Mouse (Mus musculus): ENCODE measurements around the gene Lgals9.

Gene Lgals9

DNA sequence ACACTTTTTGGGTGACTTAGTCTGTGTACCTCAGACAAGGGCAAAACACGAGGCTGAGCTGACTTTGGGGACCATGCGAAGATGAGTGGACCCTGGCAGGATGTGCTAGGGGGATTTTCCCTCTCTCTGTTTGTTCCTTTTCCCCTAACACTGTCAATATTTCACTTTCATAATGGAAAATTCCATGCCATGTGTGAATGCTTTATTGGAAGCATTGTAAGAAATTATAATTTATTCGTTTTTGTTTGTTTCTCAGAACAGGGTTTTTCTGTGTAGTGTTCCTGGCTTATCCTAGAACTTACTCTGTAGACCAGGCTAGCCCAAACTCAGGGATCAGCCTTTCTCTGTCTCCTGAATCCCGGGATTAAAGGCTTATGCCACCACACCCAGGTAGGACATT lies 65.0 kb downstream of the Lgals9 start:
- no peak for DNase-seq (ENCODE audit: low spot score)

GRCm38 (mm10) chr11:78916410-78916809 lies 68.3 kb downstream of the Lgals9 start:
- DNase-seq (ENCODE audit: low spot score) = no peak

DNA sequence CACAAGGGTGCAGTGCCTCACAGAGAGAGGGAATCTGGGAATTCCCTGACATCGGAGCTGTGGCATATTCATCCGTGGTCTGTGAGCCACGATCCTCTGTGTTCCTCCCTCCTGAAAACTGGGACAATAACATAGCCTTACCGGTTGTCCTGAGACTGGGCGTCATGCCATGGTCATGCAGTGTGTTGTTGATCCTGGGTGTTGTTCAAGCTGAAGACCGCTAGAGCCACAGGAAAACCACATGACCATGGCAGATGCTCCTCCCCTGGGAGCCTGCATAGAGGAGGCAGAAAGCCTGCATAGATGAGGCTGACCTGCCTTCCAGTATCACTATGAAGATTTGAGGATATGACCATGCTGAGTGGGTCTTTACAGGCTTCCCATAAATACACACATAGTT lies 69.3 kb downstream of the Lgals9 start:
- no peak for DNase-seq (ENCODE audit: low spot score)

Measured in retina, embryonic 14.5 days (tissue).